Mouse (Mus musculus): ENCODE results near the gene Eva1a. TPM values are rescaled to one million over a fixed set of nuclear protein-coding genes. Genes with fewer than 3 reads are reported as not detected.
A peak's percentile ranks its signal among the peaks of the same experiment; 100 is the strongest.

Eva1a gene
- total and polyA plus RNA-seq, 2 experiments from 2014 or later: 0.64 to 2.8 TPM

DNA sequence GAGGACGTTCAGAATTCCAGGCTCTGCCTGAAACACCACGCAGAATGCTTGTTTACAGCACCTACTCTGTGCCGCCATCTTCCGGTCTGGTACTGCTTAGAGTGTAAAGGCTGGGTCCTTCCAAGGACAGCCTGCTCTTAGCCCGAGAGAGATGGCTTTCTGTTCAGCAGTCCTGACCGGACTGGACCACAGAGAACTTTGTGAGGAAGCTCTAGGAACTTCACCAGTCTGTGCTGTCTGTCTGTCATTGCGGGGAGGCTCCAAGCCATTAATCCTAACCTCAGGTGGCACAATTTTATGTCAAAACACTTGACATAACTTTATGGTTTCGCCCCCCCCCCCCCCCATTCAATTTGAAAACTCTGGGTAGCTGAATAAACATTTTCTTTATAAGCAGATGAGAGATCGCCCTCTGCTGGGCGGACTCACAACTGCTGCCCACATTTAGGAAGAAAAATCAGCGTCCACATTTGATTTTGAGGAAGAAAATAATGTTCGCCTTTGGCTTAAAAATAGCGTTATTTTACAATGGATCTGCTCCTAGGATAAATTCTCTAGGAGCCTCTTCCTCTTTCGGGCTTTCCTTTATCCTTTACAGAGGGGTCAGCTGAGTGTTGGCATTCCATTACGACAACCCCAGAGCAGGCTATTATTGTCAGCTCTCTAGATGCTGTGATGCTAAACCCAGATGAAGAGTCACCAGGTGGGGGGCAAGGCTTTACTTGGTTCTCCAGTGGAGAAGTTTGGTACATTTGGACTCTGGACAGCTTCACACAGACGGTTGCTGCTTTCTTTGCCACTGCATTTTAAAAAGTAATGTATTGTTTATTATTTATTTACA lies 78.7 kb downstream of the Eva1a start:
- Histone ChIP-seq H3K4me2 (ENCODE audit: low read depth, low read length, poor library complexity, severe bottlenecking) (peak overlapping the region; percentile 33), H3K27ac (ENCODE audit: low read depth, low read length) (no peak overlapping the region), H3K9me3 (ENCODE audit: low read length) (no peaks in the 10 kb centered on the region), H3K4me3 (ENCODE audit: low read depth, low read length) (peak overlapping the region; percentile 10; the same call in 1 of the 2 replicates), H3K27me3 (ENCODE audit: insufficient read depth, low read length) (no peaks in the 10 kb centered on the region), H3K4me1 (ENCODE audit: insufficient read depth, low read length) (no peaks in the 10 kb centered on the region), H3K9ac (replicated peaks; ENCODE audit: low read length, poor library complexity, severe bottlenecking) (no peak overlapping the region), H3K36me3 (ENCODE audit: insufficient read depth, low read length) (no peaks in the 10 kb centered on the region)
- DNase-seq (ENCODE audit: low spot score): peak; percentile 67
- peak; percentile 78 for TF ChIP-seq CTCF (IDR thresholded peaks at IDR 0.05)
- WGBS: 19% methylated on average over 16 of the region's 16 CpGs
- no peak for ATAC-seq (ENCODE audit: low FRiP score)

DNA sequence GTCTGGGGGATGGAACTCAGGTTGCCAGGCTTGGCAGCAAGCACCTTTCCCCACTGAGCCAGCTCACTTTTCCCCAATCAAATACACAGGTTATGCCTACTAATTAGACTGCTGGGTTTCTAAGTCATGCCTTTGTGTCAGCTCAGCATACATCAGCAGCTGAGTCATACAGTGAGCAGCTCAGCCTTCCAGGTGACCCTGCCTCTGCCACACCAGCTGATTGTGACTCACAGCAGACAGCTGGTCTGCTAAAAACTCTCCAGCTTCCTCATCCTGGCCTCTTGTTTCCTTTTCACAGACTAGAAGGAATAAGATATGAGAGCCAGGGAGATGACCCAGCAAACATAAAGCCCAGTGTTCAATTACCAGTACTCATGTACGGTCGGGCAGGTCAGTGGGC lies 84.3 kb downstream of the Eva1a start:
- no peak for ATAC-seq (ENCODE audit: low FRiP score)

DNA sequence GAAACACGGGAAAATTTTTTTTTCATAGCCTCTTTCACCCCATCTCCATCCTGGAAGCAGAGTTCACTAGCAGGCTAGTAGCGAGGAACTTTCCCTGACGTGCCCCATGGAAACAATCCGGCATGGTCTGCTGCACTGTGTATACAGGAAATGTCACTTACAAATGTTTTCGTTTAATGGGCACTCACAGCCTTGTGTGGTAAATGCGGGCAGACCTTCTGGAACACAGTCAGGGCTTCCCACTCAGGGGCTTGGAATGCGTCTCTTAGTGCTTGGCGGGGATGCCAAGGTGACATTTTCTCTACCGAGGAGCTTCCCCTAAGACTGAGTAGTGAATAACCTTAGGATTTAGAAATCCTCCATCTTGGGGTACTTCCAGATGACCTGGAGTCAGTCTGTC lies 87.0 kb downstream of the Eva1a start:
- 82% methylated on average over 9 of the region's 9 CpGs for WGBS
- Histone ChIP-seq H3K36me3 (ENCODE audit: insufficient read depth, low read length) (no peaks in the 10 kb centered on the region), H3K9me3 (ENCODE audit: low read length) (no peaks in the 10 kb centered on the region), H3K4me1 (ENCODE audit: insufficient read depth, low read length) (no peaks in the 10 kb centered on the region), H3K4me2 (ENCODE audit: low read depth, low read length, poor library complexity, severe bottlenecking) (no peak overlapping the region), H3K27ac (ENCODE audit: low read depth, low read length) (no peak overlapping the region), H3K4me3 (ENCODE audit: low read depth, low read length) (no peak overlapping the region), H3K27me3 (ENCODE audit: insufficient read depth, low read length) (no peaks in the 10 kb centered on the region), H3K9ac (replicated peaks; ENCODE audit: low read length, poor library complexity, severe bottlenecking) (no peak overlapping the region)
- DNase-seq (ENCODE audit: low spot score) (no peak), ATAC-seq (ENCODE audit: low FRiP score) (no peak)
- TF ChIP-seq CTCF (IDR thresholded peaks at IDR 0.05): no peak

More for the DNA sequence above, 84.3 kb downstream of the Eva1a start:
- Histone ChIP-seq H3K4me3 (ENCODE audit: low read depth, low read length) (no peak overlapping the region), H3K36me3 (ENCODE audit: insufficient read depth, low read length) (no peaks in the 10 kb centered on the region), H3K4me2 (ENCODE audit: low read depth, low read length, poor library complexity, severe bottlenecking) (no peak overlapping the region), H3K4me1 (ENCODE audit: insufficient read depth, low read length) (no peaks in the 10 kb centered on the region), H3K27me3 (ENCODE audit: insufficient read depth, low read length) (no peaks in the 10 kb centered on the region), H3K9me3 (ENCODE audit: low read length) (no peaks in the 10 kb centered on the region), H3K27ac (ENCODE audit: low read depth, low read length) (no peak overlapping the region), H3K9ac (replicated peaks; ENCODE audit: low read length, poor library complexity, severe bottlenecking) (no peak overlapping the region)
- TF ChIP-seq CTCF (IDR thresholded peaks at IDR 0.05): no peak
- 94% methylated on average over 2 of the region's 2 CpGs for WGBS
- DNase-seq (ENCODE audit: low spot score): no peak

DNA sequence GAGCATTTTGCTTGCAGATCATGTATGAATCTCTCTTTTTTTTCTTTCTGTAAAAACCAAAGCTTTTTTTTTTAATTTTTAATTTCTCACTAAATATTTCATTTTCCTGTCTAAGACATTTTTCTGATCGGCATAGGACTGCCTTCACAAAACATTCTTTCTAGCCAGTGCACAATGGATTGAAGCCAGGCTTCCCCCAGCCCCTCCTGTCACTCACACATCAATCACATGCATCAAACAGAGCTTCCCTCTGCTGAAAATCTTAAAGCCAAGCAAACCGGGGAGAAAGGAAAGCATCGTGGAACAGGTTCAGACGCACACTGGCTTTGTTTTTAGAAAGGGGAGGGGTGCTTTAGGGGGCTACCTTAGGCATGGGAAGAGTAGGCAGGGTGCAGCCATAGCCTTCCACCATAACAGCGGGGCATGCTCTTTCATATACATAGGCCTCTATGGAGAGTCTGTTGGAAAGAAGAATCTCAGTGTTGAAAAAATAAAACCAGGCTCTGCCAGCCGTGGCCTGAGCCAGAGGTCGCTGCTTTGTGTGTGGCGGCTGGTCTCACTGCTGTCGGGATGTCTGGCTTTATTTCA lies 88.9 kb downstream of the Eva1a start:
- DNase-seq (ENCODE audit: low spot score): no peak
- Histone ChIP-seq H3K27me3 (ENCODE audit: insufficient read depth, low read length) (no peaks in the 10 kb centered on the region), H3K4me2 (ENCODE audit: low read depth, low read length, poor library complexity, severe bottlenecking) (no peak overlapping the region), H3K9me3 (ENCODE audit: low read length) (no peaks in the 10 kb centered on the region), H3K9ac (replicated peaks; ENCODE audit: low read length, poor library complexity, severe bottlenecking) (no peak overlapping the region), H3K4me1 (ENCODE audit: insufficient read depth, low read length) (no peaks in the 10 kb centered on the region), H3K4me3 (ENCODE audit: low read depth, low read length) (no peak overlapping the region), H3K36me3 (ENCODE audit: insufficient read depth, low read length) (no peaks in the 10 kb centered on the region), H3K27ac (ENCODE audit: low read depth, low read length) (no peak overlapping the region)
- WGBS: 43% methylated on average over 9 of the region's 9 CpGs
- no peak for TF ChIP-seq CTCF (IDR thresholded peaks at IDR 0.05)
- no peak for ATAC-seq (ENCODE audit: low FRiP score)

DNA sequence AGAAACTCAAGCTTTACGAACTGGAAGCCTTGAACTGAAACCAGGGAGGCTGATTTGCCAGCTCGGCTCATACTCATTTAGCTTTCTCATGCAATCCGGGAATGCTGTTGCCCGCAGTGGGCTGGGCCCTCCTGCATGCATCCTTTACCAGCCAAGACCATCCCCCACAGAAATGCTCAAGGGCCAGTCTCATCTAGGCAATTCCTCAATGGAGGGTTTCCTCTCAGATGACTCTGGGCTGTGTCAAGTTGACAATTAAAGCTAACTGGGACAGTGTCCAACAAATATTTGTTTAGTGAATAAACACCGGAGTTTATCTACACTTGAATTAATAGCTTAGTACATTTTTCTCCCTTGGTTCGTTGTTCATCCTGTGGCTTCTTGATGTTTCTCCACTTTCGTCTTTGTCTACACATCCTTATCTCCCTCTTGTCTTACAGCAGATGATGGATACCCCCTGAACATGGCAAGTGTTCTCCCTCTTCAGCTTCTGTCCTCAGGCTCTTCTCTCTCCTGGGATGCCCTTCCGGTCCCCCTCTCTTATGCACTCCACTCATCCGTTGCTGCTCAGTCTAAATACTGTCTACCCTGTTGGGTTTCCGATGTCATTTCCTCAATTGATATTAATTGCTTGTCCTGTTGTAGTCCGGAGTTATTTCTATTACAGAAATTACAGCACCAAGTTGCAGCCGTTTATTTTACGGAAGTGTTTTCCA lies 92.2 kb downstream of the Eva1a start:
- Histone ChIP-seq H3K9ac (replicated peaks; ENCODE audit: low read length, poor library complexity, severe bottlenecking) (no peak overlapping the region), H3K27me3 (ENCODE audit: insufficient read depth, low read length) (no peaks in the 10 kb centered on the region), H3K4me3 (ENCODE audit: low read depth, low read length) (no peak overlapping the region), H3K36me3 (ENCODE audit: insufficient read depth, low read length) (no peaks in the 10 kb centered on the region), H3K9me3 (ENCODE audit: low read length) (no peaks in the 10 kb centered on the region), H3K4me1 (ENCODE audit: insufficient read depth, low read length) (no peaks in the 10 kb centered on the region), H3K4me2 (ENCODE audit: low read depth, low read length, poor library complexity, severe bottlenecking) (no peak overlapping the region), H3K27ac (ENCODE audit: low read depth, low read length) (no peak overlapping the region)
- 79% methylated on average over 13 of the region's 13 CpGs for WGBS
- no peak for DNase-seq (ENCODE audit: low spot score)
- no peak for ATAC-seq (ENCODE audit: low FRiP score)
- no peak for TF ChIP-seq CTCF (IDR thresholded peaks at IDR 0.05)

DNA sequence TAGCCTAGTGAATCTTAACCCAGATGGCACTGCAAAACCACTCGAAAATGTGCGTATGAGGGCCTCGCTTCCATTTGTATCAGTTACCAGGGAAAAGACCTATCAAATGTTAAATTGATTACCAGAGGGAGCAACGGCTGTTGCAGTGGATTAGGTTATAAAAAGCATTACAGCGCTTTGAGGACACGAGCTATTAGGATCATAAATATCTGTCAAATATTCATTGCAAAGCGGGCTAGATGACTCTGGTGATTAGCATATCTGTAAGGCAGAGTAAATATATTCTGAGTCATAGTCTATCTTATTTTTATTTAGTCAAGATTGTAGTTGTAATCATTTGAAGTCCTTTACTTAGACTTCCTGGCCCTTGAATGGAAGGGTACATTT lies 92.7 kb downstream of the Eva1a start:
- Histone ChIP-seq H3K27me3 (ENCODE audit: insufficient read depth, low read length) (no peaks in the 10 kb centered on the region), H3K4me1 (ENCODE audit: insufficient read depth, low read length) (no peaks in the 10 kb centered on the region), H3K36me3 (ENCODE audit: insufficient read depth, low read length) (no peaks in the 10 kb centered on the region), H3K27ac (ENCODE audit: low read depth, low read length) (no peak overlapping the region), H3K9me3 (ENCODE audit: low read length) (no peaks in the 10 kb centered on the region), H3K9ac (replicated peaks; ENCODE audit: low read length, poor library complexity, severe bottlenecking) (no peak overlapping the region), H3K4me2 (ENCODE audit: low read depth, low read length, poor library complexity, severe bottlenecking) (no peak overlapping the region), H3K4me3 (ENCODE audit: low read depth, low read length) (no peak overlapping the region)
- ATAC-seq (ENCODE audit: low FRiP score) (no peak), DNase-seq (ENCODE audit: low spot score) (peak; percentile 22)
- no peak for TF ChIP-seq CTCF (IDR thresholded peaks at IDR 0.05)
- 69% methylated on average over 7 of the region's 7 CpGs for WGBS

Data from midbrain, postnatal 0 days (tissue).